Mouse (Mus musculus) neural tube, embryonic 12.5 days (tissue): ENCODE data around the gene Prkacb. TPM values are rescaled to one million over a fixed set of nuclear protein-coding genes. Genes with fewer than 3 reads are reported as not detected.
"Not testable (repeated sequence)": the region's sequence is repeated elsewhere in the genome, so short reads cannot be mapped to it uniquely, and the experiment has no call there.

ENCODE experiments used
- ATAC-seq: fragments of 200-750 bp; cut with Nextera tagmentation; 2 replicates; pipeline ENCODE4 v1.8.0; 2017; ENCODE audit warnings: low read depth, mild to moderate bottlenecking, moderate TSS enrichment, moderate library complexity; ENCODE audit not compliant: low FRiP score
- H3K27ac ChIP-seq: fragments of 300-500 bp; sonication (generic); 2 replicates; pipeline ENCODE4 v1.5.1; 2016
- H3K27me3 ChIP-seq: fragments of 300-500 bp; sonication (generic); replicated peaks from 2 replicates; pipeline ENCODE4 v1.6.1; 2016; ENCODE audit warnings: mild to moderate bottlenecking
- H3K36me3 ChIP-seq: fragments of 300-500 bp; sonication (generic); 2 replicates; pipeline ENCODE4 v1.6.1; 2016; ENCODE audit warnings: mild to moderate bottlenecking
- H3K4me1 ChIP-seq: fragments of 300-500 bp; sonication (generic); 2 replicates; pipeline ENCODE4 v1.6.1; 2016
- H3K4me2 ChIP-seq: fragments of 300-500 bp; sonication (generic); replicated peaks from 2 replicates; pipeline ENCODE4 v1.6.1; 2016; ENCODE audit warnings: mild to moderate bottlenecking
- H3K4me3 ChIP-seq: fragments of 300-500 bp; sonication (generic); 2 replicates; pipeline ENCODE4 v1.5.1; 2016
- H3K9ac ChIP-seq: fragments of 300-500 bp; sonication (generic); 2 replicates; pipeline ENCODE4 v1.6.1; 2016; ENCODE audit warnings: mild to moderate bottlenecking
- H3K9me3 ChIP-seq: fragments of 300-500 bp; sonication (generic); 2 replicates; pipeline ENCODE4 v1.6.1; 2016; ENCODE audit warnings: mild to moderate bottlenecking
- WGBS: fragments of 180-500 bp; shearing (Covaris S2); methylation state at CpG from one replicate; pipeline ENCODE4 v1.1.7; 2016; 5-methylcytosine and 5-hydroxymethylcytosine counted together
- polyA plus RNA-seq: library from polyadenylated mRNA; unstranded; fragments of >200 nt; fragmentation: Nextera tagmentation; extraction: Ambion mirVana; gene quantifications from 2 replicates; pipeline ENCODE4 v1.2.1, GENCODE M21; 2016

The Prkacb gene
- polyA plus RNA-seq, 1 experiment from 2014 or later, result 99.4 TPM

DNA sequence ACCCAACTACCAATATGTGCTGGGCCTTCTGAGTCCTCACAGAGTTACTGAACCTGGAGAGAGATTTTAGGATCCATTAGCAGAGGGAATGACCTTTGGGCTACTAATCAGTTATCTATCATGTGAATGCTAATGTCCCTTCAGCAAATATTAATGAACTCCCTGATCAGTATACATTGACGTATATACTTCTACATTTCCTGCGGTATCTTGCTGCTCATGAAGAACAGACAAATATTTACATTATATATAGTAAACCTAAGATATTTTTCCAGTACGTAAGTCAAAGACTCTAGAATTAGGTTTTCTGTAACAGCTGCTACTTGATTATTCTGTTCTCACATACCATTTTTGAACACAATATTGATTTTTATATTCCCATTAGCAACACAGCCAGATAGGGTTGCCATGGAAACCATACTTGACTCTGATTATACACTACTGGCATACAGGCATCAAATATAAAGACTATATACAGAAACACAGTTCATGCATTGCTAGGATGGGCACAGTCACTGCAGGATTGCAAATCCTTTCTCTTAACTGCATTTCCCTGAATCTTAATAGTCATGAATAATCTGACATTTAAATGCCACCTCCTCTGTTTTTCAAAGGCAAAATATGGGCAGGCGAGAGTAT, 71.1 kb downstream of the Prkacb start:
- Histone ChIP-seq H3K27ac (no peak overlapping the region), H3K4me1 (no peaks in the 10 kb centered on the region), H3K36me3 (peaks cover 55% of the 10 kb centered on the region), H3K27me3 (no peaks in the 10 kb centered on the region), H3K9me3 (no peaks in the 10 kb centered on the region), H3K4me3 (no peak overlapping the region), H3K4me2 (no peak overlapping the region), H3K9ac (no peak overlapping the region)
- no peak for ATAC-seq
- 88% methylated on average over 4 of the region's 4 CpGs for WGBS

- H3K4me3 ChIP-seq, result no peak overlapping the region
- no peaks in the 10 kb centered on the region for H3K27me3 ChIP-seq
- H3K27ac ChIP-seq, result no peak overlapping the region
- no peaks in the 10 kb centered on the region for H3K9me3 ChIP-seq
- H3K36me3 ChIP-seq, result peaks cover 54% of the 10 kb centered on the region
- H3K4me1 ChIP-seq, result no peaks in the 10 kb centered on the region
- WGBS, result 93% methylated on average over 5 of the region's 5 CpGs
- ATAC-seq, result no peak
- no peak overlapping the region for H3K9ac ChIP-seq
- H3K4me2 ChIP-seq, result no peak overlapping the region
These were observed 71.6 kb downstream of the Prkacb start for GRCm38 (mm10) chr3:146741158-146741557.

DNA sequence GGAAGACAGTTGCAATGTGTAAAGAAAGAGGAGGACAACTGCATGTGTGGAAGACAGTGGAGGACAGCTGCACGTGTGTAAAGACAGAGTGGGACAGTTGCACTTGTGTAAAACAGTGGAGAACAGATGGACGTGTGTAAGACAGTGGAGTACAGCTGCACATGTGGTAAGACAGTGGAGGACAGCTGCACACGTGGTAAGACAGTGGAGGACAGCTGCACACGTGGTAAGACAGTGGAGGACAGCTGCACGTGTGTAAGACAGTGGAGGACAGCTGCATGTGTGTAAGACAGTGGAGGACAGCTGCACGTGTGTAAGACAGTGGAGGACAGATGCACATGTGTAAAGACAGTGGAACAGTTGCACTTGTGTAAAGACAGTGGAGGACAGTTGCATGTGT, 76.6 kb downstream of the Prkacb start:
- H3K27ac ChIP-seq, H3K4me1 ChIP-seq, H3K27me3 ChIP-seq, ATAC-seq, H3K9ac ChIP-seq, H3K4me2 ChIP-seq, H3K9me3 ChIP-seq, H3K4me3 ChIP-seq: not testable (repeated sequence)
- H3K36me3 ChIP-seq, result peaks cover 48% of the 10 kb centered on the region
- whole genome bisulfite sequencing, result 92% methylated on average over 6 of the region's 6 CpGs

- Histone ChIP-seq H3K4me3 (no peak overlapping the region), H3K4me1 (no peaks in the 10 kb centered on the region), H3K27ac (no peak overlapping the region), H3K9me3 (no peaks in the 10 kb centered on the region), H3K27me3 (no peaks in the 10 kb centered on the region), H3K4me2 (no peak overlapping the region), H3K36me3 (peaks cover 44% of the 10 kb centered on the region), H3K9ac (no peak overlapping the region)
- ATAC-seq, result no peak
- 89% methylated on average over 3 of the region's 3 CpGs for WGBS
These were observed 77.1 kb downstream of the Prkacb start for GRCm38 (mm10) chr3:146735657-146736056.

GRCm38 (mm10) chr3:146734907-146735629, 77.7 kb downstream of the Prkacb start:
- Histone ChIP-seq H3K36me3 (peaks cover 43% of the 10 kb centered on the region), H3K9ac (no peak overlapping the region), H3K27ac (no peak overlapping the region), H3K4me3 (no peak overlapping the region), H3K27me3 (no peaks in the 10 kb centered on the region), H3K4me1 (no peaks in the 10 kb centered on the region), H3K4me2 (no peak overlapping the region), H3K9me3 (no peaks in the 10 kb centered on the region)
- no peak for ATAC-seq
- WGBS, result 87% methylated on average over 9 of the region's 9 CpGs

- Histone ChIP-seq H3K4me1 (no peaks in the 10 kb centered on the region), H3K27ac (no peak overlapping the region), H3K4me2 (no peak overlapping the region), H3K9ac (no peak overlapping the region), H3K36me3 (peaks cover 43% of the 10 kb centered on the region), H3K27me3 (no peaks in the 10 kb centered on the region), H3K4me3 (no peak overlapping the region), H3K9me3 (no peaks in the 10 kb centered on the region)
- 95% methylated on average over 11 of the region's 11 CpGs for WGBS
- ATAC-seq, result no peak
These were observed 81.3 kb downstream of the Prkacb start for GRCm38 (mm10) chr3:146731499-146731898.

DNA sequence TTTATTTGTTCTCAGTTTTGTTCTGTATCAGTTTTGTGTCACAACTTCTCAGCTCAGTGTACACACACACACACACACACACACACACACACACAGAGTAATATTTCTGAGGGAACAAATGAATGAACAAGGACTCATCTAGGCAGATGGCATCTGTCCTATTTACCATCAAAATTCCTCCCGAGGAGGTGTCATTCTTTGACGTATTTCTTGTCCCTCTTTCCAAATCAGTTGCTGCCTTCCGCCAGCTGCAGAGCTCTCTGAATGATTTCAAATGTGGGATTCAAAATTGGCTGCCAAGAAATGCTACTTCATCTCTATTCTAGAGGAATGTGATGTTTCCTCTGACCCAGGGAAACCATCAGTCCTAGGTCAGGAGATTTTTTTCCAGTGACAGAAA, 89.8 kb downstream of the Prkacb start:
- H3K36me3 ChIP-seq, result peaks cover 17% of the 10 kb centered on the region
- no peaks in the 10 kb centered on the region for H3K4me1 ChIP-seq
- ATAC-seq, result no peak
- no peak overlapping the region for H3K27ac ChIP-seq
- no peak overlapping the region for H3K9ac ChIP-seq
- peaks cover 4% of the 10 kb centered on the region; the same call in 1 of the 2 replicates for H3K9me3 ChIP-seq
- H3K4me2 ChIP-seq, result no peak overlapping the region
- no peaks in the 10 kb centered on the region for H3K27me3 ChIP-seq
- 76% methylated on average over 3 of the region's 3 CpGs for WGBS
- H3K4me3 ChIP-seq, result no peak overlapping the region

- Histone ChIP-seq H3K9me3 (no peaks in the 10 kb centered on the region), H3K9ac (no peak overlapping the region), H3K36me3 (no peaks in the 10 kb centered on the region), H3K27ac (no peak overlapping the region), H3K4me2 (no peak overlapping the region), H3K27me3 (no peaks in the 10 kb centered on the region), H3K4me3 (no peak overlapping the region), H3K4me1 (no peaks in the 10 kb centered on the region)
- no peak for ATAC-seq
- WGBS, result 82% methylated on average over 4 of the region's 4 CpGs
These were observed 93.1 kb downstream of the Prkacb start for GRCm38 (mm10) chr3:146719696-146720095.

- Histone ChIP-seq H3K9ac (no peak overlapping the region), H3K9me3 (no peaks in the 10 kb centered on the region), H3K27ac (no peak overlapping the region), H3K36me3 (no peaks in the 10 kb centered on the region), H3K4me2 (no peak overlapping the region), H3K4me1 (no peaks in the 10 kb centered on the region), H3K27me3 (no peaks in the 10 kb centered on the region), H3K4me3 (no peak overlapping the region)
- no peak for ATAC-seq
- WGBS, result 69% methylated on average over 5 of the region's 5 CpGs
These were observed 94.5 kb downstream of the Prkacb start for GRCm38 (mm10) chr3:146718251-146718650.

- Histone ChIP-seq H3K36me3 (no peaks in the 10 kb centered on the region), H3K9ac (no peak overlapping the region), H3K27ac (no peak overlapping the region), H3K9me3 (no peaks in the 10 kb centered on the region), H3K4me3 (no peak overlapping the region), H3K4me1 (no peaks in the 10 kb centered on the region), H3K27me3 (no peaks in the 10 kb centered on the region), H3K4me2 (no peak overlapping the region)
- 79% methylated on average over 7 of the region's 7 CpGs for WGBS
- ATAC-seq, result no peak
These were observed 100.5 kb downstream of the Prkacb start for GRCm38 (mm10) chr3:146712305-146712704.

DNA sequence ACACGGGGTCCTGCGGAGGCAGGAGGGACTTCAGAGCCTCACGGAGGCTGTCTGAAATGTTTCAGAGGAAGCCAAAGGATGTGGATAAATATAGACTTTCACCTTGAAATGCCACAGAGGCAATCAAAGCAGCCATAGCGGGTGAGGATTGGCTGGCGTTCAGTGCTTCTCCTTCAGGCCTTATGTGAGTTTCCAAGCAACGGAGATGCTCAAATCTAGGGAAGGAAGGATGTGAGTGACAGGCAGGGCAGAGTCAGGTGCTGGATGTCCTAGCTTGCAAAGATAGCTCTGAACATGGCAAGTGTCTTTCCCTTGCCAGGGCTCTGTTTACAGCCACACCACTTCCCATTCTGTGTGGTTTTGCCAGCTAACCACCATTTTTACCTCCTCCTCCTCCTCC, 101.2 kb downstream of the Prkacb start:
- Histone ChIP-seq H3K4me2 (no peak overlapping the region), H3K27ac (no peak overlapping the region), H3K4me3 (no peak overlapping the region), H3K4me1 (no peaks in the 10 kb centered on the region), H3K9ac (no peak overlapping the region), H3K9me3 (no peaks in the 10 kb centered on the region), H3K36me3 (no peaks in the 10 kb centered on the region), H3K27me3 (no peaks in the 10 kb centered on the region)
- no peak for ATAC-seq
- 72% methylated on average over 6 of the region's 6 CpGs for WGBS

GRCm38 (mm10) chr3:146711084-146711483, 101.7 kb downstream of the Prkacb start:
- H3K36me3 ChIP-seq, result no peaks in the 10 kb centered on the region
- ATAC-seq, result no peak
- H3K27me3 ChIP-seq, result no peaks in the 10 kb centered on the region
- 78% methylated on average over 7 of the region's 7 CpGs for WGBS
- H3K4me3 ChIP-seq, result no peak overlapping the region
- H3K9ac ChIP-seq, result no peak overlapping the region
- H3K4me1 ChIP-seq, result no peaks in the 10 kb centered on the region
- no peaks in the 10 kb centered on the region for H3K9me3 ChIP-seq
- H3K27ac ChIP-seq, result no peak overlapping the region
- H3K4me2 ChIP-seq, result no peak overlapping the region

GRCm38 (mm10) chr3:146709086-146709485, 103.7 kb downstream of the Prkacb start:
- Histone ChIP-seq H3K27me3 (no peaks in the 10 kb centered on the region), H3K4me1 (no peaks in the 10 kb centered on the region), H3K9ac (no peak overlapping the region), H3K4me3 (no peak overlapping the region), H3K27ac (no peak overlapping the region), H3K9me3 (no peaks in the 10 kb centered on the region), H3K4me2 (no peak overlapping the region), H3K36me3 (no peaks in the 10 kb centered on the region)
- WGBS, result 93% methylated on average over 1 of the region's 1 CpGs
- no peak for ATAC-seq
